Comparison of ENCODE assay signal across 15 mouse cellular contexts in genomic region chr2:160765096-160765495, GRCm38 (mm10). TPM values are rescaled to one million over a fixed set of nuclear protein-coding genes. Genes with fewer than 3 reads are reported as not detected.
DNase-seq lines count a peak whose midpoint lies in the region; TF ChIP-seq lines count a peak whose summit lies in the region.
"Had no signal": no experiment of that assay in that cellular context is flagged by ENCODE, and none has a peak within 500 bp of the region (broad histone marks: within the 10 kb centered on the region; RNA-seq: fewer than 3 reads in every experiment).

No protein-coding gene starts in this region.

- TF ChIP-seq CTCF in layer of hippocampus, adult 2 months (conservative IDR thresholded peaks at IDR 0.05): no peak

- H3K4me3 ChIP-seq in layer of hippocampus, adult 2 months: no peak overlapping the region
- H3K4me3 ChIP-seq: embryonic facial prominence, embryonic 10.5 days; heart, embryonic 15.5 days; hindbrain, embryonic 10.5 days; hindbrain, embryonic 15.5 days had no signal

- peak overlapping the region; percentile 83; the same call in 1 of the 2 replicates for H3K27ac ChIP-seq in layer of hippocampus, adult 2 months
- H3K27ac ChIP-seq: embryonic facial prominence, embryonic 10.5 days; hindbrain, embryonic 10.5 days; hindbrain, embryonic 15.5 days had no signal

- DNase-seq in heart, adult 11 months: peak; percentile 83
- no peak for DNase-seq in heart, adult 9 months (ENCODE audit: low spot score in 2 of 2)
- no peak for DNase-seq in layer of hippocampus, adult 2 months (ENCODE audit: low spot score in 2 of 2)
- DNase-seq in layer of hippocampus, postnatal 10 days (ENCODE audit: low spot score in 2 of 2): no peak
- peak; percentile 5 for DNase-seq in thymus, postnatal 4 days
- no peak for DNase-seq in thymus, postnatal 25 days
- DNase-seq: adrenal gland, adult 2 months; adrenal gland, postnatal 25 days; cerebellum, adult 2 months; cerebellum, postnatal 10 days; heart, postnatal 14 days had no signal

RNA-seq across cellular contexts. Expression of gene Plcg1, which starts 34.0 kb away (rescaled TPM):
- total RNA-seq in layer of hippocampus, adult 2 months (2021): 100 to 1,000 TPM; 103 to 108 TPM
- 100 to 1,000 TPM; 121 to 137 TPM for total RNA-seq in layer of hippocampus, postnatal 10 days (2021)

Comparison
In these comparisons a context has a peak if more than half of its experiments do, and no peak if none do; other contexts are left out.
1. DNase-seq: peak in heart, adult 11 months (single experiment) and thymus, postnatal 4 days (single experiment); none in heart, adult 9 months (0 of 2), layer of hippocampus, adult 2 months (0 of 2), layer of hippocampus, postnatal 10 days (0 of 2) and thymus, postnatal 25 days (single experiment).